Mouse (Mus musculus): ENCODE data around the gene Inhbe. TPM values are rescaled to one million over a fixed set of nuclear protein-coding genes. Genes with fewer than 3 reads are reported as not detected.

The Inhbe gene
- total RNA-seq (2021), result 1 to 10 TPM in 1 of 2 experiments, under 1 TPM in 1; 0.06 to 2.5 TPM
- long read RNA-seq, experiment 1, full-length matches to known transcripts, result 2 of 3 reads
- long read RNA-seq, experiment 1, partial matches to known transcripts, result 0 of 3 reads
- long read RNA-seq, experiment 1, other reads (novel, unspliced or antisense), result 1 of 3 reads
- long read RNA-seq, experiment 2, result 0 reads

- DNase-seq (ENCODE audit: low spot score in 2 of 2), result no peak
Measured at GRCm38 (mm10) chr10:127353909-127354895, at the start of gene Inhbe. Gene Inhbe, minus strand, starts transcription at chr10:127354411.

- no peak for DNase-seq (ENCODE audit: low spot score in 2 of 2)
Measured at GRCm38 (mm10) chr10:127391774-127392173, 37.6 kb upstream of the Inhbe start.

GRCm38 (mm10) chr10:127381743-127382134 is 27.5 kb upstream of the Inhbe start:
- DNase-seq (ENCODE audit: low spot score in 2 of 2), result no peak

GRCm38 (mm10) chr10:127380767-127381742 is 26.8 kb upstream of the Inhbe start:
- DNase-seq (ENCODE audit: low spot score in 2 of 2), result peak; percentile 41 to 44

- DNase-seq (ENCODE audit: low spot score in 2 of 2), result peak; percentile 76 to 80
Measured at GRCm38 (mm10) chr10:127380251-127380691, 26.1 kb upstream of the Inhbe start, which contains the start of gene R3hdm2. Gene R3hdm2, plus strand, starts transcription at chr10:127380327.

GRCm38 (mm10) chr10:127379654-127380053 is 25.4 kb upstream of the Inhbe start:
- DNase-seq (ENCODE audit: low spot score in 2 of 2), result no peak

GRCm38 (mm10) chr10:127377700-127378099 is 23.5 kb upstream of the Inhbe start:
- DNase-seq (ENCODE audit: low spot score in 2 of 2), result no peak

GRCm38 (mm10) chr10:127371023-127371422 is 16.8 kb upstream of the Inhbe start:
- no peak for DNase-seq (ENCODE audit: low spot score in 2 of 2)

- DNase-seq (ENCODE audit: low spot score in 2 of 2), result no peak
Measured at GRCm38 (mm10) chr10:127369834-127370820, 15.9 kb upstream of the Inhbe start, which contains the start of gene Inhbc. Gene Inhbc, minus strand, starts transcription at chr10:127370431.

- no peak for DNase-seq (ENCODE audit: low spot score in 2 of 2)
Measured at GRCm38 (mm10) chr10:127368273-127368672, 14.1 kb upstream of the Inhbe start.

- DNase-seq (ENCODE audit: low spot score in 2 of 2), result no peak
Measured at GRCm38 (mm10) chr10:127367116-127367515, 12.9 kb upstream of the Inhbe start.

- no peak for DNase-seq (ENCODE audit: low spot score in 2 of 2)
Measured at GRCm38 (mm10) chr10:127360714-127361113, 6.5 kb upstream of the Inhbe start.

- DNase-seq (ENCODE audit: low spot score in 2 of 2), result no peak
Measured at GRCm38 (mm10) chr10:127355336-127355735, 1.1 kb upstream of the Inhbe start.

GRCm38 (mm10) chr10:127352766-127353165 is 1.4 kb downstream of the Inhbe start:
- no peak for DNase-seq (ENCODE audit: low spot score in 2 of 2)

- no peak for DNase-seq (ENCODE audit: low spot score in 2 of 2)
Measured at GRCm38 (mm10) chr10:127352187-127352586, 2.0 kb downstream of the Inhbe start.

GRCm38 (mm10) chr10:127351719-127352118 is 2.5 kb downstream of the Inhbe start:
- no peak for DNase-seq (ENCODE audit: low spot score in 2 of 2)

GRCm38 (mm10) chr10:127351285-127351595 is 3.0 kb downstream of the Inhbe start:
- no peak for DNase-seq (ENCODE audit: low spot score in 2 of 2)

GRCm38 (mm10) chr10:127350594-127351284 is 3.5 kb downstream of the Inhbe start:
- DNase-seq (ENCODE audit: low spot score in 2 of 2), result no peak

GRCm38 (mm10) chr10:127349810-127350209 is 4.4 kb downstream of the Inhbe start:
- DNase-seq (ENCODE audit: low spot score in 2 of 2), result no peak
